Comparison of ENCODE assay signal across 7 mouse cellular contexts in genomic region chr7:16874190-16874589, GRCm38 (mm10). TPM values are rescaled to one million over a fixed set of nuclear protein-coding genes. Genes with fewer than 3 reads are reported as not detected.
DNase-seq lines count a peak whose midpoint lies in the region; ATAC-seq and TF ChIP-seq lines count a peak whose summit lies in the region.

No protein-coding gene starts in this region.

- intact Hi-C loops in left cerebral cortex, postnatal 36 days (cut with DNase I) = loop anchor here (2.0 kb wide), 1 partner anchor 17 kb away; the partner anchor contains the start of gene Gng8

- H3K27me3 ChIP-seq in intestine, embryonic 15.5 days (replicated peaks) = no peaks in the 10 kb centered on the region
- H3K27me3 ChIP-seq in midbrain, embryonic 10.5 days (ENCODE audit: low read depth, poor library complexity, severe bottlenecking) = no peaks in the 10 kb centered on the region
- H3K27me3 ChIP-seq in small intestine, adult 2 months (ENCODE audit: control insufficient read depth, insufficient read depth, low read length) = 0 out of 2 replicates have a peak, but pooled peaks cover 3% of the 10 kb centered on the region

- peak; percentile 94 for TF ChIP-seq CTCF in small intestine, adult 2 months (IDR thresholded peaks at IDR 0.05; ENCODE audit: extremely low read depth, insufficient read length, insufficient replicate concordance, low read depth, low read length)

- DNase-seq in adrenal gland, adult 18-20 months (ENCODE audit: low spot score in 2 of 2) = peak; percentile 72 to 81
- peak; percentile 86 for DNase-seq in embryo, embryonic 11 days
- DNase-seq in gastrocnemius, postnatal 25 days = peak; percentile 74
- peak; percentile 76 to 82 for DNase-seq in left cerebral cortex, postnatal 36 days (ENCODE audit: low spot score in 2 of 2)
- peak; percentile 81 for DNase-seq in midbrain, embryonic 10.5 days (ENCODE audit: low spot score)

- 0 out of 2 replicates have a peak overlapping the region, but pooled peaks have one; percentile 14 for H3K9ac ChIP-seq in intestine, embryonic 15.5 days

- H3K4me1 ChIP-seq in intestine, embryonic 15.5 days (replicated peaks) = peaks cover 9% of the 10 kb centered on the region
- peaks cover 51% of the 10 kb centered on the region for H3K4me1 ChIP-seq in midbrain, embryonic 10.5 days
- peaks cover 3% of the 10 kb centered on the region for H3K4me1 ChIP-seq in small intestine, adult 2 months (ENCODE audit: control insufficient read depth, insufficient read depth, insufficient read length, low read length)

- TF ChIP-seq POLR2A in small intestine, adult 2 months (IDR thresholded peaks at IDR 0.05; ENCODE audit: low read depth, low read length) = 0 out of 2 replicates have a peak, but pooled peaks have one; percentile 16

- 3% methylated on average over 17 of the region's 17 CpGs for WGBS in intestine, embryonic 15.5 days
- 5% methylated on average over 17 of the region's 17 CpGs for WGBS in midbrain, embryonic 10.5 days
- 1% methylated on average over 17 of the region's 17 CpGs for WGBS in small intestine, adult 2 months

- H3K4me2 ChIP-seq in intestine, embryonic 15.5 days (replicated peaks) = peak overlapping the region; percentile 56

- peak overlapping the region; percentile 92 for H3K27ac ChIP-seq in intestine, embryonic 15.5 days
- H3K27ac ChIP-seq in midbrain, embryonic 10.5 days (replicated peaks) = peak overlapping the region; percentile 90
- H3K27ac ChIP-seq in small intestine, adult 2 months (ENCODE audit: insufficient read depth, low read depth, low read length) = peak overlapping the region; percentile 65

- H3K9me3 ChIP-seq in intestine, embryonic 15.5 days = no peaks in the 10 kb centered on the region
- H3K9me3 ChIP-seq in midbrain, embryonic 10.5 days (replicated peaks) = no peaks in the 10 kb centered on the region

- peak overlapping the region; percentile 34 for H3K4me3 ChIP-seq in intestine, embryonic 15.5 days (replicated peaks)
- H3K4me3 ChIP-seq in midbrain, embryonic 10.5 days = peak overlapping the region; percentile 74
- H3K4me3 ChIP-seq in small intestine, adult 2 months (ENCODE audit: low read depth, low read length) = no peak overlapping the region

- ATAC-seq in intestine, embryonic 15.5 days = no peak

- H3K36me3 ChIP-seq in intestine, embryonic 15.5 days = 0 out of 2 replicates have a peak, but pooled peaks cover 4% of the 10 kb centered on the region
- H3K36me3 ChIP-seq in midbrain, embryonic 10.5 days = peaks cover 23% of the 10 kb centered on the region
- H3K36me3 ChIP-seq in small intestine, adult 2 months (ENCODE audit: control insufficient read depth, insufficient read depth, low read length) = peaks cover 12% of the 10 kb centered on the region; the same call in 1 of the 2 replicates

RNA-seq across cellular contexts. Expression of gene Dact3, which starts 0.9 kb away (rescaled TPM):
- total RNA-seq in adrenal gland, adult 18-20 months (2021) = 1 to 10 TPM; 3.1 to 3.8 TPM
- total RNA-seq in gastrocnemius, postnatal 25 days (2021) = 1 to 10 TPM; 1.9 to 2.3 TPM
- 3.1 and 3.2 TPM in 2 replicates for polyA plus RNA-seq in intestine, embryonic 15.5 days (2015; fragmentation: Nextera tagmentation; extraction: Ambion mirVana)
- 100 to 1,000 TPM; 179 to 210 TPM for total RNA-seq in left cerebral cortex, postnatal 36 days (2021)
- polyA plus RNA-seq in midbrain, embryonic 10.5 days (2016; fragmentation: Nextera tagmentation; extraction: Ambion mirVana) = 1.9 and 2.2 TPM in 2 replicates
- 21.6 and 24.2 TPM in 2 replicates for polyA plus RNA-seq in small intestine, adult 2 months (2012; rRNA removed)

RNA-seq across cellular contexts. Expression of gene Gng8, which starts 17.4 kb away (rescaled TPM):
- under 1 TPM in 1 of 2 experiments, not detected in 1; 0.35 TPM for total RNA-seq in adrenal gland, adult 18-20 months (2021)
- not detected for total RNA-seq in gastrocnemius, postnatal 25 days (2021)
- 7.4 and 8.3 TPM in 2 replicates for polyA plus RNA-seq in intestine, embryonic 15.5 days (2015; fragmentation: Nextera tagmentation; extraction: Ambion mirVana)
- 1 to 10 TPM; 2.8 to 4.0 TPM for total RNA-seq in left cerebral cortex, postnatal 36 days (2021)
- 5.4 and 8.5 TPM in 2 replicates for polyA plus RNA-seq in midbrain, embryonic 10.5 days (2016; fragmentation: Nextera tagmentation; extraction: Ambion mirVana)
- 2.1 and 2.2 TPM in 2 replicates for polyA plus RNA-seq in small intestine, adult 2 months (2012; rRNA removed)

RNA-seq across cellular contexts. Expression of gene Prkd2, which starts 31.5 kb away (rescaled TPM):
- 10 to 100 TPM; 13.9 to 23.3 TPM for total RNA-seq in adrenal gland, adult 18-20 months (2021)
- total RNA-seq in gastrocnemius, postnatal 25 days (2021) = 1 to 10 TPM; 5.0 to 5.3 TPM
- 9.7 and 12.5 TPM in 2 replicates for polyA plus RNA-seq in intestine, embryonic 15.5 days (2015; fragmentation: Nextera tagmentation; extraction: Ambion mirVana)
- 1 to 10 TPM; 3.1 to 7.1 TPM for total RNA-seq in left cerebral cortex, postnatal 36 days (2021)
- 11.1 and 11.8 TPM in 2 replicates for polyA plus RNA-seq in midbrain, embryonic 10.5 days (2016; fragmentation: Nextera tagmentation; extraction: Ambion mirVana)
- 22.9 and 44.0 TPM in 2 replicates for polyA plus RNA-seq in small intestine, adult 2 months (2012; rRNA removed)

RNA-seq across cellular contexts. Expression of gene Ptgir, which starts 32.1 kb away (rescaled TPM):
- total RNA-seq in adrenal gland, adult 18-20 months (2021) = 1 to 10 TPM in 1 of 2 experiments, under 1 TPM in 1; 0.96 to 1.1 TPM
- 1 to 10 TPM in 1 of 2 experiments, under 1 TPM in 1; 0.97 to 1.3 TPM for total RNA-seq in gastrocnemius, postnatal 25 days (2021)
- 2.8 and 3.0 TPM in 2 replicates for polyA plus RNA-seq in intestine, embryonic 15.5 days (2015; fragmentation: Nextera tagmentation; extraction: Ambion mirVana)
- total RNA-seq in left cerebral cortex, postnatal 36 days (2021) = under 1 TPM in 1 of 2 experiments, not detected in 1; 0.10 TPM
- polyA plus RNA-seq in midbrain, embryonic 10.5 days (2016; fragmentation: Nextera tagmentation; extraction: Ambion mirVana) = 0.17 and 0.56 TPM in 2 replicates
- polyA plus RNA-seq in small intestine, adult 2 months (2012; rRNA removed) = 1.2 and 1.7 TPM in 2 replicates

RNA-seq across cellular contexts. Expression of gene Calm3, which starts 49.7 kb away (rescaled TPM):
- 100 to 1,000 TPM; 227 to 234 TPM for total RNA-seq in adrenal gland, adult 18-20 months (2021)
- total RNA-seq in gastrocnemius, postnatal 25 days (2021) = 100 to 1,000 TPM; 257 to 291 TPM
- polyA plus RNA-seq in intestine, embryonic 15.5 days (2015; fragmentation: Nextera tagmentation; extraction: Ambion mirVana) = 137 and 140 TPM in 2 replicates
- total RNA-seq in left cerebral cortex, postnatal 36 days (2021) = 1,000 to 10,000 TPM; 1,705 to 2,029 TPM
- polyA plus RNA-seq in midbrain, embryonic 10.5 days (2016; fragmentation: Nextera tagmentation; extraction: Ambion mirVana) = 174 and 180 TPM in 2 replicates
- polyA plus RNA-seq in small intestine, adult 2 months (2012; rRNA removed) = 147 and 452 TPM in 2 replicates

Comparison
In these comparisons a context has a peak if more than half of its experiments do, and no peak if none do; other contexts are left out.
1. RNA of gene Dact3, which starts 0.9 kb away (total RNA-seq): 179 to 210 TPM in left cerebral cortex, postnatal 36 days; 3.1 to 3.8 TPM in adrenal gland, adult 18-20 months and 1.9 to 2.3 TPM in gastrocnemius, postnatal 25 days; every median in the first group is over 10 times any median in the second.
2. Peak in every context shown above with its lines, with median percentiles within 50 percentile points of each other: DNase-seq and H3K27ac ChIP-seq.